In the genomic region with DNA sequence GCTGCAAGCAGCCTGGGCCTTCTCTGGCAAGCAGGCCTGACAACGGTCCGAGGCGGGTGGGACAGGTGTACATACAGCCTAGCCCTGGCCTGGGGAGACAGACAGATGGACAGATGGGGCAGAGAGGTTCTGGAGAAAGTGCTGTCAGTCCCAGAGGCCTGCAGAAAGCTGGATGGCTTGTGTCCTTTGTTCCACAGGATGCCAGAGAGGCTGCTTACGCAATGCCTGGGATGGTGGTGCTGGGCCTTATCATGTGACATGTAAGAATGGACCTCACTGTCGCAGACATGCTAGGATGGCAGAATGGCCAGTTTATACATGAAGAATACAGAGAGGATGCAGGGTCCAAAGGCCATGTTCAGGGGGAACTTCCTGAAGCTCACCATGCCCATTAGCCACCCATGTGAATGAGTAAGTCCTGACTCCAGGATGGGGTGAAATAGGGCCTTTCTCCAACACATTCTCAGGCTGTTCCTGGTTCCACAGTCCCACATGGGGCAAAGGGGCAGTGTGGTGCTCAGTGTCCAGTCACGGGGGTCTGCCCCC, we compare ENCODE assay signal across 12 mouse cellular contexts. TPM values are rescaled to one million over a fixed set of nuclear protein-coding genes. Genes with fewer than 3 reads are reported as not detected.
A peak's percentile ranks its signal among the peaks of the same experiment; 100 is the strongest.
DNase-seq lines count a peak whose midpoint lies in the region; ATAC-seq and TF ChIP-seq lines count a peak whose summit lies in the region.
"Had no signal": no experiment of that assay in that cellular context is flagged by ENCODE, and none has a peak within 500 bp of the region (broad histone marks: within the 10 kb centered on the region; RNA-seq: fewer than 3 reads in every experiment).

No protein-coding gene starts in this region.

- WGBS in liver, adult 2 months = 73% methylated on average over 6 of the region's 6 CpGs
- 69% methylated on average over 6 of the region's 6 CpGs for WGBS in neural tube, embryonic 15.5 days

- no peak overlapping the region for H3K4me3 ChIP-seq in liver, adult 2 months (ENCODE audit: insufficient read depth, low read depth, low read length)
- no peak overlapping the region for H3K4me3 ChIP-seq in neural tube, embryonic 15.5 days (replicated peaks)
- H3K4me3 ChIP-seq: limb, embryonic 15.5 days had no signal

- H3K36me3 ChIP-seq in liver, adult 2 months (ENCODE audit: control insufficient read depth, insufficient read depth, low read length) = peaks cover 1% of the 10 kb centered on the region; the same call in 1 of the 2 replicates
- no peaks in the 10 kb centered on the region for H3K36me3 ChIP-seq in neural tube, embryonic 15.5 days

- H3K79me2 ChIP-seq in liver, adult 2 months (ENCODE audit: control insufficient read depth, insufficient read depth, low read length) = peaks cover 7% of the 10 kb centered on the region; the same call in 1 of the 2 replicates

- no peak for TF ChIP-seq CTCF in liver, adult 2 months (IDR thresholded peaks at IDR 0.05; ENCODE audit: low read depth, low read length)

- no peak for TF ChIP-seq POLR2A in liver, adult 2 months (IDR thresholded peaks at IDR 0.05; ENCODE audit: extremely low read depth, insufficient read depth, low read length)

- no peak for ATAC-seq in neural tube, embryonic 15.5 days (ENCODE audit: low FRiP score)
- ATAC-seq: CD4-positive, CD25-positive, alpha-beta regulatory T cell, adult 4 months had no signal

- no peak overlapping the region for H3K27ac ChIP-seq in liver, adult 2 months (replicated peaks; ENCODE audit: insufficient read depth, low read depth, low read length)
- peak overlapping the region; percentile 3; the same call in 1 of the 2 replicates for H3K27ac ChIP-seq in neural tube, embryonic 15.5 days (replicated peaks)
- H3K27ac ChIP-seq: limb, embryonic 15.5 days had no signal

- no peak overlapping the region for H3K4me2 ChIP-seq in neural tube, embryonic 15.5 days
- H3K4me2 ChIP-seq: limb, embryonic 15.5 days had no signal

- no peaks in the 10 kb centered on the region for H3K9me3 ChIP-seq in neural tube, embryonic 15.5 days (replicated peaks)
- H3K9me3 ChIP-seq: limb, embryonic 15.5 days had no signal

- intact Hi-C loops in heart, postnatal 10 days (cut with DNase I) = no loop called here

- no peak overlapping the region; the same call in 1 of the 2 replicates for H3K9ac ChIP-seq in liver, adult 2 months (ENCODE audit: low read depth, low read length)
- H3K9ac ChIP-seq in neural tube, embryonic 15.5 days (replicated peaks) = peak overlapping the region; percentile 31
- H3K9ac ChIP-seq: limb, embryonic 15.5 days had no signal

- no peaks in the 10 kb centered on the region for H3K27me3 ChIP-seq in liver, adult 2 months (ENCODE audit: control insufficient read depth, insufficient read depth, low read length)
- no peaks in the 10 kb centered on the region for H3K27me3 ChIP-seq in neural tube, embryonic 15.5 days (replicated peaks)
- H3K27me3 ChIP-seq: limb, embryonic 15.5 days had no signal

- peaks cover 2% of the 10 kb centered on the region; the same call in 1 of the 2 replicates for H3K4me1 ChIP-seq in liver, adult 2 months (ENCODE audit: control insufficient read depth, insufficient read depth, low read length)
- peaks cover 58% of the 10 kb centered on the region for H3K4me1 ChIP-seq in neural tube, embryonic 15.5 days

- DNase-seq in heart, adult 11 months = peak; percentile 96
- DNase-seq in heart, postnatal 10 days = no peak
- peak; percentile 31 for DNase-seq in liver, adult 2 months (ENCODE audit: extremely low read depth, low read depth, low spot score)
- no peak for DNase-seq in liver
- DNase-seq in kidney, postnatal 36 days = peak; percentile 61 to 72
- no peak for DNase-seq in retina, postnatal 1 day
- no peak for DNase-seq in spleen, postnatal 4 days (ENCODE audit: low spot score in 2 of 2)
- DNase-seq: right cerebral cortex, postnatal 25 days; thymus, adult 2 months had no signal

RNA-seq across cellular contexts. Expression of gene Slc29a3, which starts 4.9 kb away (rescaled TPM):
- 1 to 10 TPM; 6.8 to 7.7 TPM for total RNA-seq in heart, postnatal 10 days (2021)
- 1.8 and 2.1 TPM in 2 replicates for total RNA-seq in liver, adult 2 months (2014; rRNA removed)
- polyA plus RNA-seq in liver, adult 2 months (2012; rRNA removed) = 2.5 and 2.8 TPM in 2 replicates
- polyA plus RNA-seq in neural tube, embryonic 15.5 days (2015; fragmentation: Nextera tagmentation; extraction: Ambion mirVana) = 12.6 and 13.2 TPM in 2 replicates

RNA-seq across cellular contexts. Expression of gene Cdh23, which starts 51.5 kb away (rescaled TPM):
- 1 to 10 TPM; 6.2 to 8.6 TPM for total RNA-seq in heart, postnatal 10 days (2021)
- total RNA-seq in liver, adult 2 months (2014; rRNA removed) = not detected in 2 replicates
- not detected in 2 replicates for polyA plus RNA-seq in liver, adult 2 months (2012; rRNA removed)
- polyA plus RNA-seq in neural tube, embryonic 15.5 days (2015; fragmentation: Nextera tagmentation; extraction: Ambion mirVana) = 8.6 and 10.0 TPM in 2 replicates

Comparison
In these comparisons a context has a peak if more than half of its experiments do, and no peak if none do; other contexts are left out.
1. DNase-seq: peak in heart, adult 11 months (single experiment), liver, adult 2 months (single experiment) and kidney, postnatal 36 days (2 of 2); none in heart, postnatal 10 days (0 of 2), liver (single experiment), retina, postnatal 1 day (single experiment) and spleen, postnatal 4 days (0 of 2).